Mouse (Mus musculus): ENCODE measurements at regions not wholly inside any gene's neighbourhood (a gene's known extent, or its start where the extent isn't known, plus 50 kb on each side); places are given as distances from the start of the nearest gene placed in this dataset.

GRCm38 (mm10) chr4:89082838-89083237, 54.1 kb upstream of the Mtap start:
- Histone ChIP-seq H3K9me3 (no peaks in the 10 kb centered on the region), H3K27me3 (replicated peaks; ENCODE audit: low read depth, poor library complexity, severe bottlenecking) (no peaks in the 10 kb centered on the region), H3K4me1 (no peaks in the 10 kb centered on the region), H3K36me3 (replicated peaks) (no peaks in the 10 kb centered on the region), H3K4me3 (no peak overlapping the region), H3K27ac (replicated peaks) (no peak overlapping the region)
- 68% methylated on average over 3 of the region's 3 CpGs for WGBS
- DNase-seq (ENCODE audit: low spot score) = no peak

- 86% methylated on average over 9 of the region's 9 CpGs for WGBS
- H3K36me3 ChIP-seq (replicated peaks) = no peaks in the 10 kb centered on the region
- DNase-seq (ENCODE audit: low spot score) = no peak
These were observed 58.4 kb upstream of the Mtap start for GRCm38 (mm10) chr4:89078485-89078884.

GRCm38 (mm10) chr4:89074705-89075104, 62.2 kb upstream of the Mtap start:
- no peaks in the 10 kb centered on the region for H3K27me3 ChIP-seq (replicated peaks; ENCODE audit: low read depth, poor library complexity, severe bottlenecking)
- no peaks in the 10 kb centered on the region for H3K9me3 ChIP-seq
- no peak overlapping the region for H3K4me3 ChIP-seq
- H3K36me3 ChIP-seq (replicated peaks) = no peaks in the 10 kb centered on the region
- DNase-seq (ENCODE audit: low spot score) = no peak
- no peak overlapping the region for H3K27ac ChIP-seq (replicated peaks)
- 66% methylated on average over 4 of the region's 4 CpGs for WGBS
- peaks cover 5% of the 10 kb centered on the region; the same call in 1 of the 2 replicates for H3K4me1 ChIP-seq

More at GRCm38 (mm10) chr4:89078485-89078884, 58.4 kb upstream of the Mtap start:
- H3K27ac ChIP-seq (replicated peaks) = no peak overlapping the region
- no peaks in the 10 kb centered on the region for H3K9me3 ChIP-seq
- no peak overlapping the region for H3K4me3 ChIP-seq
- no peaks in the 10 kb centered on the region for H3K27me3 ChIP-seq (replicated peaks; ENCODE audit: low read depth, poor library complexity, severe bottlenecking)
- peaks cover 5% of the 10 kb centered on the region; the same call in 1 of the 2 replicates for H3K4me1 ChIP-seq

GRCm38 (mm10) chr4:89070430-89070829, 66.5 kb upstream of the Mtap start:
- Histone ChIP-seq H3K4me3 (no peak overlapping the region), H3K4me1 (peaks cover 5% of the 10 kb centered on the region; the same call in 1 of the 2 replicates), H3K9me3 (no peaks in the 10 kb centered on the region), H3K36me3 (replicated peaks) (no peaks in the 10 kb centered on the region), H3K27me3 (replicated peaks; ENCODE audit: low read depth, poor library complexity, severe bottlenecking) (no peaks in the 10 kb centered on the region), H3K27ac (replicated peaks) (no peak overlapping the region)
- DNase-seq (ENCODE audit: low spot score) = no peak
- 87% methylated on average over 2 of the region's 2 CpGs for WGBS

- 85% methylated on average over 7 of the region's 7 CpGs for WGBS
These were observed 72.5 kb upstream of the Mtap start for GRCm38 (mm10) chr4:89064401-89064800.

GRCm38 (mm10) chr4:89062384-89062783, 74.5 kb upstream of the Mtap start:
- Histone ChIP-seq H3K9me3 (no peaks in the 10 kb centered on the region), H3K27ac (replicated peaks) (no peak overlapping the region), H3K4me3 (no peak overlapping the region), H3K36me3 (replicated peaks) (no peaks in the 10 kb centered on the region), H3K4me1 (no peaks in the 10 kb centered on the region), H3K27me3 (replicated peaks; ENCODE audit: low read depth, poor library complexity, severe bottlenecking) (no peaks in the 10 kb centered on the region)
- DNase-seq (ENCODE audit: low spot score) = no peak
- WGBS = 86% methylated on average over 1 of the region's 1 CpGs

More at GRCm38 (mm10) chr4:89064401-89064800, 72.5 kb upstream of the Mtap start:
- H3K9me3 ChIP-seq = no peaks in the 10 kb centered on the region
- no peak overlapping the region for H3K4me3 ChIP-seq
- no peaks in the 10 kb centered on the region for H3K36me3 ChIP-seq (replicated peaks)
- H3K27ac ChIP-seq (replicated peaks) = no peak overlapping the region
- H3K4me1 ChIP-seq = no peaks in the 10 kb centered on the region
- no peak for DNase-seq (ENCODE audit: low spot score)
- no peaks in the 10 kb centered on the region for H3K27me3 ChIP-seq (replicated peaks; ENCODE audit: low read depth, poor library complexity, severe bottlenecking)

GRCm38 (mm10) chr4:89061619-89062018, 75.3 kb upstream of the Mtap start:
- Histone ChIP-seq H3K4me1 (no peaks in the 10 kb centered on the region), H3K9me3 (no peaks in the 10 kb centered on the region), H3K27me3 (replicated peaks; ENCODE audit: low read depth, poor library complexity, severe bottlenecking) (no peaks in the 10 kb centered on the region), H3K4me3 (no peak overlapping the region), H3K27ac (replicated peaks) (no peak overlapping the region), H3K36me3 (replicated peaks) (no peaks in the 10 kb centered on the region)
- WGBS = 88% methylated on average over 4 of the region's 4 CpGs
- DNase-seq (ENCODE audit: low spot score) = no peak

- Histone ChIP-seq H3K4me3 (no peak overlapping the region), H3K9me3 (no peaks in the 10 kb centered on the region), H3K36me3 (replicated peaks) (no peaks in the 10 kb centered on the region), H3K27me3 (replicated peaks; ENCODE audit: low read depth, poor library complexity, severe bottlenecking) (no peaks in the 10 kb centered on the region), H3K27ac (replicated peaks) (no peak overlapping the region), H3K4me1 (peaks cover 6% of the 10 kb centered on the region; the same call in 1 of the 2 replicates)
- DNase-seq (ENCODE audit: low spot score) = no peak
These were observed 79.3 kb upstream of the Mtap start for GRCm38 (mm10) chr4:89057573-89057972.

GRCm38 (mm10) chr4:89057135-89057534, 79.8 kb upstream of the Mtap start:
- Histone ChIP-seq H3K4me3 (no peak overlapping the region), H3K27me3 (replicated peaks; ENCODE audit: low read depth, poor library complexity, severe bottlenecking) (no peaks in the 10 kb centered on the region), H3K4me1 (peaks cover 6% of the 10 kb centered on the region; the same call in 1 of the 2 replicates), H3K36me3 (replicated peaks) (no peaks in the 10 kb centered on the region), H3K9me3 (no peaks in the 10 kb centered on the region), H3K27ac (replicated peaks) (no peak overlapping the region)
- DNase-seq (ENCODE audit: low spot score) = no peak
- 82% methylated on average over 1 of the region's 1 CpGs for WGBS

GRCm38 (mm10) chr4:89055969-89056368, 81.0 kb upstream of the Mtap start:
- no peaks in the 10 kb centered on the region for H3K27me3 ChIP-seq (replicated peaks; ENCODE audit: low read depth, poor library complexity, severe bottlenecking)
- 83% methylated on average over 3 of the region's 3 CpGs for WGBS
- H3K27ac ChIP-seq (replicated peaks) = no peak overlapping the region
- no peaks in the 10 kb centered on the region for H3K36me3 ChIP-seq (replicated peaks)
- no peaks in the 10 kb centered on the region for H3K9me3 ChIP-seq
- no peak overlapping the region for H3K4me3 ChIP-seq
- DNase-seq (ENCODE audit: low spot score) = no peak
- H3K4me1 ChIP-seq = peaks cover 6% of the 10 kb centered on the region; the same call in 1 of the 2 replicates

- peaks cover 6% of the 10 kb centered on the region; the same call in 1 of the 2 replicates for H3K4me1 ChIP-seq
- H3K4me3 ChIP-seq = no peak overlapping the region
- no peaks in the 10 kb centered on the region for H3K27me3 ChIP-seq (replicated peaks; ENCODE audit: low read depth, poor library complexity, severe bottlenecking)
- H3K36me3 ChIP-seq (replicated peaks) = no peaks in the 10 kb centered on the region
- no peak for DNase-seq (ENCODE audit: low spot score)
- no peak overlapping the region for H3K27ac ChIP-seq (replicated peaks)
- no peaks in the 10 kb centered on the region for H3K9me3 ChIP-seq
- 48% methylated on average over 6 of the region's 6 CpGs for WGBS
These were observed 83.3 kb upstream of the Mtap start for GRCm38 (mm10) chr4:89053606-89054005.

GRCm38 (mm10) chr4:89051897-89052296, 85.0 kb upstream of the Mtap start:
- 63% methylated on average over 5 of the region's 5 CpGs for WGBS
- Histone ChIP-seq H3K36me3 (replicated peaks) (no peaks in the 10 kb centered on the region), H3K27me3 (replicated peaks; ENCODE audit: low read depth, poor library complexity, severe bottlenecking) (no peaks in the 10 kb centered on the region), H3K4me1 (peaks cover 6% of the 10 kb centered on the region; the same call in 1 of the 2 replicates), H3K27ac (replicated peaks) (no peak overlapping the region), H3K4me3 (no peak overlapping the region), H3K9me3 (no peaks in the 10 kb centered on the region)
- no peak for DNase-seq (ENCODE audit: low spot score)

GRCm38 (mm10) chr4:89050551-89051199, 86.2 kb upstream of the Mtap start:
- Histone ChIP-seq H3K4me1 (peaks cover 6% of the 10 kb centered on the region; the same call in 1 of the 2 replicates), H3K27ac (replicated peaks) (no peak overlapping the region), H3K27me3 (replicated peaks; ENCODE audit: low read depth, poor library complexity, severe bottlenecking) (no peaks in the 10 kb centered on the region), H3K36me3 (replicated peaks) (no peaks in the 10 kb centered on the region), H3K9me3 (no peaks in the 10 kb centered on the region), H3K4me3 (no peak overlapping the region)
- DNase-seq (ENCODE audit: low spot score) = no peak
- WGBS = 79% methylated on average over 4 of the region's 4 CpGs

Measured in embryonic facial prominence, embryonic 10.5 days (tissue).